Mouse (Mus musculus): Measurements from ENCODE around the gene Pycr2. TPM values are rescaled to one million over a fixed set of nuclear protein-coding genes. Genes with fewer than 3 reads are reported as not detected.

Pycr2 gene
- 63.8 and 73.2 TPM in 2 replicates for polyA plus RNA-seq (2015; fragmentation: Nextera tagmentation; extraction: Ambion mirVana)

GRCm38 (mm10) chr1:180904039-180904814 is at the start of gene Pycr2:
TSS of gene Pycr2 (plus strand) at chr1:180904293.
- ATAC-seq: peak; percentile 99
- H3K4me2 ChIP-seq (ENCODE audit: low read depth, low read length): peak within 1 kb of the TSS; percentile 81
- peak within 1 kb of the TSS; percentile 91 for H3K9ac ChIP-seq (ENCODE audit: low read depth, low read length)
- H3K4me3 ChIP-seq (ENCODE audit: low read length): peak within 1 kb of the TSS; percentile 84
- H3K36me3 ChIP-seq (ENCODE audit: control insufficient read depth, insufficient read depth, low read length): peaks cover 2% of the 10 kb centered on the region; the same call in 1 of the 2 replicates
- H3K9me3 ChIP-seq (ENCODE audit: control insufficient read depth, low read length): no peaks in the 10 kb centered on the region
- no peaks in the 10 kb centered on the region for H3K27me3 ChIP-seq (replicated peaks; ENCODE audit: control insufficient read depth, insufficient read depth, low read length)
- H3K4me1 ChIP-seq (ENCODE audit: control insufficient read depth, insufficient read depth, low read length): peaks cover 8% of the 10 kb centered on the region
- under 1% methylated on average over 52 of the region's 52 CpGs for WGBS
- H3K27ac ChIP-seq (ENCODE audit: low read length): peak within 1 kb of the TSS; percentile 80

- Histone ChIP-seq H3K9me3 (ENCODE audit: control insufficient read depth, low read length) (no peaks in the 10 kb centered on the region), H3K9ac (ENCODE audit: low read depth, low read length) (no peak overlapping the region), H3K36me3 (ENCODE audit: control insufficient read depth, insufficient read depth, low read length) (peaks cover 26% of the 10 kb centered on the region), H3K4me2 (ENCODE audit: low read depth, low read length) (no peak overlapping the region), H3K4me3 (ENCODE audit: low read length) (no peak overlapping the region), H3K27ac (ENCODE audit: low read length) (no peak overlapping the region), H3K27me3 (replicated peaks; ENCODE audit: control insufficient read depth, insufficient read depth, low read length) (no peaks in the 10 kb centered on the region), H3K4me1 (ENCODE audit: control insufficient read depth, insufficient read depth, low read length) (no peaks in the 10 kb centered on the region)
- ATAC-seq: no peak
Observed at GRCm38 (mm10) chr1:180858763-180859162, 45.3 kb upstream of the Pycr2 start.

GRCm38 (mm10) chr1:180860030-180860429 is 44.1 kb upstream of the Pycr2 start:
- ATAC-seq: no peak
- H3K36me3 ChIP-seq (ENCODE audit: control insufficient read depth, insufficient read depth, low read length): peaks cover 31% of the 10 kb centered on the region
- H3K4me2 ChIP-seq (ENCODE audit: low read depth, low read length): no peak overlapping the region
- no peak overlapping the region for H3K4me3 ChIP-seq (ENCODE audit: low read length)
- no peaks in the 10 kb centered on the region for H3K9me3 ChIP-seq (ENCODE audit: control insufficient read depth, low read length)
- 85% methylated on average over 6 of the region's 6 CpGs for WGBS
- H3K27ac ChIP-seq (ENCODE audit: low read length): no peak overlapping the region
- no peaks in the 10 kb centered on the region for H3K4me1 ChIP-seq (ENCODE audit: control insufficient read depth, insufficient read depth, low read length)
- no peak overlapping the region for H3K9ac ChIP-seq (ENCODE audit: low read depth, low read length)
- no peaks in the 10 kb centered on the region for H3K27me3 ChIP-seq (replicated peaks; ENCODE audit: control insufficient read depth, insufficient read depth, low read length)

GRCm38 (mm10) chr1:180863606-180864005 is 40.5 kb upstream of the Pycr2 start:
- 15% methylated on average over 1 of the region's 1 CpGs for WGBS
- H3K4me2 ChIP-seq (ENCODE audit: low read depth, low read length): no peak overlapping the region
- peaks cover 27% of the 10 kb centered on the region for H3K36me3 ChIP-seq (ENCODE audit: control insufficient read depth, insufficient read depth, low read length)
- H3K4me1 ChIP-seq (ENCODE audit: control insufficient read depth, insufficient read depth, low read length): no peaks in the 10 kb centered on the region
- ATAC-seq: no peak
- H3K27ac ChIP-seq (ENCODE audit: low read length): no peak overlapping the region
- H3K27me3 ChIP-seq (replicated peaks; ENCODE audit: control insufficient read depth, insufficient read depth, low read length): no peaks in the 10 kb centered on the region
- H3K4me3 ChIP-seq (ENCODE audit: low read length): no peak overlapping the region
- no peak overlapping the region for H3K9ac ChIP-seq (ENCODE audit: low read depth, low read length)
- no peaks in the 10 kb centered on the region for H3K9me3 ChIP-seq (ENCODE audit: control insufficient read depth, low read length)

- Histone ChIP-seq H3K4me3 (ENCODE audit: low read length) (no peak overlapping the region), H3K9ac (ENCODE audit: low read depth, low read length) (no peak overlapping the region), H3K36me3 (ENCODE audit: control insufficient read depth, insufficient read depth, low read length) (peaks cover 18% of the 10 kb centered on the region), H3K9me3 (ENCODE audit: control insufficient read depth, low read length) (no peaks in the 10 kb centered on the region), H3K4me1 (ENCODE audit: control insufficient read depth, insufficient read depth, low read length) (no peaks in the 10 kb centered on the region), H3K27ac (ENCODE audit: low read length) (no peak overlapping the region), H3K27me3 (replicated peaks; ENCODE audit: control insufficient read depth, insufficient read depth, low read length) (no peaks in the 10 kb centered on the region), H3K4me2 (ENCODE audit: low read depth, low read length) (no peak overlapping the region)
- 87% methylated on average over 7 of the region's 7 CpGs for WGBS
- no peak for ATAC-seq
Observed at GRCm38 (mm10) chr1:180866001-180866400, 38.1 kb upstream of the Pycr2 start.

- Histone ChIP-seq H3K36me3 (ENCODE audit: control insufficient read depth, insufficient read depth, low read length) (peaks cover 8% of the 10 kb centered on the region; the same call in 1 of the 2 replicates), H3K27me3 (replicated peaks; ENCODE audit: control insufficient read depth, insufficient read depth, low read length) (no peaks in the 10 kb centered on the region), H3K4me3 (ENCODE audit: low read length) (no peak overlapping the region), H3K9me3 (ENCODE audit: control insufficient read depth, low read length) (no peaks in the 10 kb centered on the region), H3K4me2 (ENCODE audit: low read depth, low read length) (no peak overlapping the region), H3K4me1 (ENCODE audit: control insufficient read depth, insufficient read depth, low read length) (no peaks in the 10 kb centered on the region), H3K9ac (ENCODE audit: low read depth, low read length) (no peak overlapping the region), H3K27ac (ENCODE audit: low read length) (no peak overlapping the region)
- 56% methylated on average over 13 of the region's 13 CpGs for WGBS
- ATAC-seq: no peak
Observed at GRCm38 (mm10) chr1:180870122-180870650, 33.9 kb upstream of the Pycr2 start.

GRCm38 (mm10) chr1:180873861-180874484 is 30.1 kb upstream of the Pycr2 start:
- WGBS: 19% methylated on average over 9 of the region's 9 CpGs
- Histone ChIP-seq H3K4me3 (ENCODE audit: low read length) (no peak overlapping the region), H3K9me3 (ENCODE audit: control insufficient read depth, low read length) (no peaks in the 10 kb centered on the region), H3K27me3 (replicated peaks; ENCODE audit: control insufficient read depth, insufficient read depth, low read length) (no peaks in the 10 kb centered on the region), H3K27ac (ENCODE audit: low read length) (no peak overlapping the region), H3K4me2 (ENCODE audit: low read depth, low read length) (no peak overlapping the region), H3K36me3 (ENCODE audit: control insufficient read depth, insufficient read depth, low read length) (no peaks in the 10 kb centered on the region), H3K4me1 (ENCODE audit: control insufficient read depth, insufficient read depth, low read length) (no peaks in the 10 kb centered on the region), H3K9ac (ENCODE audit: low read depth, low read length) (no peak overlapping the region)
- ATAC-seq: 0 out of 2 replicates have a peak, but pooled peaks have one; percentile 31

- no peak overlapping the region for H3K9ac ChIP-seq (ENCODE audit: low read depth, low read length)
- WGBS: 82% methylated on average over 2 of the region's 2 CpGs
- no peaks in the 10 kb centered on the region for H3K27me3 ChIP-seq (replicated peaks; ENCODE audit: control insufficient read depth, insufficient read depth, low read length)
- no peak overlapping the region for H3K27ac ChIP-seq (ENCODE audit: low read length)
- no peaks in the 10 kb centered on the region for H3K4me1 ChIP-seq (ENCODE audit: control insufficient read depth, insufficient read depth, low read length)
- no peaks in the 10 kb centered on the region for H3K36me3 ChIP-seq (ENCODE audit: control insufficient read depth, insufficient read depth, low read length)
- no peak overlapping the region for H3K4me3 ChIP-seq (ENCODE audit: low read length)
- ATAC-seq: no peak
- H3K9me3 ChIP-seq (ENCODE audit: control insufficient read depth, low read length): no peaks in the 10 kb centered on the region
- H3K4me2 ChIP-seq (ENCODE audit: low read depth, low read length): no peak overlapping the region
Observed at GRCm38 (mm10) chr1:180874615-180875014, 29.5 kb upstream of the Pycr2 start.

- 86% methylated on average over 9 of the region's 9 CpGs for WGBS
- no peak for ATAC-seq
- H3K9me3 ChIP-seq (ENCODE audit: control insufficient read depth, low read length): no peaks in the 10 kb centered on the region
- H3K4me3 ChIP-seq (ENCODE audit: low read length): no peak overlapping the region
- no peaks in the 10 kb centered on the region for H3K4me1 ChIP-seq (ENCODE audit: control insufficient read depth, insufficient read depth, low read length)
- H3K36me3 ChIP-seq (ENCODE audit: control insufficient read depth, insufficient read depth, low read length): no peaks in the 10 kb centered on the region
- H3K4me2 ChIP-seq (ENCODE audit: low read depth, low read length): no peak overlapping the region
- no peak overlapping the region for H3K27ac ChIP-seq (ENCODE audit: low read length)
- H3K27me3 ChIP-seq (replicated peaks; ENCODE audit: control insufficient read depth, insufficient read depth, low read length): no peaks in the 10 kb centered on the region
- H3K9ac ChIP-seq (ENCODE audit: low read depth, low read length): no peak overlapping the region
Observed at GRCm38 (mm10) chr1:180875126-180875525, 29.0 kb upstream of the Pycr2 start.
